Mouse (Mus musculus): ENCODE results near the gene Slc25a12.

DNA sequence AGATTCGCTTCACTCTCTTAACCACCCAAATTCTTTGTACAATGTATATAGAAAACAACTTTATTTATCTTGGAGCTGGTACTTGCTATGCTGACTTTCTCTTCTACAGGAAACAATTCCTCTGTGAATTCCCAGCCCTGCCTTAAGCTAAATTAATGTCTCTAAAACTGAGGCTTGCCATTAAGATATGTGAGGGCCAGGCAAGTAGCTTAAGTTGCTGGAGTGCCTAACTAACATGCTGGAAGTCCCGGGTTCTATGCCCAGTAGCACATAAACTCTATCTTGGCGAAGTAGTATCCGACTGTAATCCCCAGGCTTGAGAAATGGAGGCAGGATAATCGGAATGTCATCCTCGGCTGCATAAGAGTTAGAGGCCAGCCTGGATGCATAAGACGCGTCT is 537 bp upstream of the Slc25a12 start:
- no peak for TF ChIP-seq GATA1 (IDR thresholded peaks at IDR 0.05; ENCODE audit: low read length)
- no peak for TF ChIP-seq TAL1 (IDR thresholded peaks at IDR 0.05; ENCODE audit: low read length)
